Mouse (Mus musculus): ENCODE measurements around the gene Krba1. TPM values are rescaled to one million over a fixed set of nuclear protein-coding genes. Genes with fewer than 3 reads are reported as not detected.

Krba1 gene
- total RNA-seq, 2 experiments from 2014 or later, result 32.5 to 40.1 TPM

DNA sequence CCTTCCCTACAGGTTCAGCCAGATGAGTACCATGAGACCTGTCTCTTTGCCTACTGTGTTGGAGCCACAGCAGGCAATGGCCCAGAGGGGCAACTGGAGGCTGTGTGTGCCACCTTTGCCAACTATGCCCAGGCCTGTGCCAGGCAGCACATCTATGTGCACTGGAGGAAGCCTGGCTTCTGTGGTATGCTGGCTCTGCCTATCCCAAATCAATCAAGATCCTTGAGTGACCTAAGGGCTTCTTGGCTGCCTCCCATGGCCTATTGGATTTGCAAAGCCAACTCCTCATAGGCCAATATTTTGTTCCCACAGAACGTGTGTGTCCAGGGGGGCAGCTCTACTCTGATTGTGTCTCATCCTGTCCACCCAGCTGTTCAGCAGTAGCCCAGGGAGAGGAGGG is 56.8 kb downstream of the Krba1 start:
- DNase-seq, result no peak

DNA sequence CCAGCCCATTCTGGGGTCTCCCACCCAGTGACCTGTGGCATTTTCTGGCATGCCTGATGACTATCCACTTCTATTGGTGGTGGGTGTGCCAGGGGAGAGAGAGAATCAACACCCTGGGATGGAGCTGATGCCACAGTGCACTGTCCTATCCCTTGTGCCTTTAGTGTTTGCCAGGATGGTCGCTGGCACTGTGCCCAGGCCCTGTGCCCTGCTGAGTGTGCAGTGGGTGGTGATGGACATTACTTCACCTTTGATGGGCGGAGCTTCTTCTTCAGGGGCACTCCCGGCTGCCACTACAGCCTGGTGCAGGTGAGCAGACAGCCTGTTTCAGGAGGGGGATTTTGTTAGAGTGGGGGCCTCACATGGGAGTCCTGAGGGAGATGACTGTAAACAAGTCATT is 57.4 kb downstream of the Krba1 start:
- DNase-seq, result no peak

DNA sequence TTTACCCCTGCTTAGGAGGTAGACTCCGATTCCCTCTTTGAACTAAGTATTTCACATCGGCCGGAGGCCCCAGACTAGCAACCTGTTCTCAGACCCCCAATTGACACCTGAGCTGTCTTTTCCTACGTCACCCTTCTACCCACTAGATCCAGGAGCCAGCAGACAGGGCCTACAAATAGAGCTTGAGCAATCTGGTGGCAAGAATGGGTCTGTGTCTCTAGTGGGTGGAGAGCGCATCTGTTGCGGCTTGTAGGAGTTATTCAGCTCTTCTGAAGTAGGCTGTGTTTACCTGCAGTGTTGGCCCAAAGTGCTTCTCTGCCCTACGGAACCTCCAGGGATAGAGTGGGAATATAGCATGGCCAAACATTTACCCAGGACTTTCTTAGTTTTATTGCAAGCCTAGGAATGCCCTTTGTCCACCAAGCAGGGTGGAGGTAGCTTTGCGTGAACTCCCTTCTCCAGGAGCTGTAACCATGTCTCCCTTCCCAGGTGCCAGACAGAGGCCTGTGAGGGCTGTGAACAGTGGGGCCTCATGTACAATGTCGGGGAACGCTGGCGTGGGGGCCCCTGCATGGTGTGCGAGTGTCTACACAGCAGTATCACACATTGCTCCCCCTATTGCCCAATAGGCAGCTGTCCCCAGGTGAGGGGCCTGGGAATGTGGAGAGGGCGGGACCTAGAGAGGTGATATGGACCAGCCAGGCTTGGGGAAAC is 69.7 kb downstream of the Krba1 start:
- DNase-seq, result no peak

DNA sequence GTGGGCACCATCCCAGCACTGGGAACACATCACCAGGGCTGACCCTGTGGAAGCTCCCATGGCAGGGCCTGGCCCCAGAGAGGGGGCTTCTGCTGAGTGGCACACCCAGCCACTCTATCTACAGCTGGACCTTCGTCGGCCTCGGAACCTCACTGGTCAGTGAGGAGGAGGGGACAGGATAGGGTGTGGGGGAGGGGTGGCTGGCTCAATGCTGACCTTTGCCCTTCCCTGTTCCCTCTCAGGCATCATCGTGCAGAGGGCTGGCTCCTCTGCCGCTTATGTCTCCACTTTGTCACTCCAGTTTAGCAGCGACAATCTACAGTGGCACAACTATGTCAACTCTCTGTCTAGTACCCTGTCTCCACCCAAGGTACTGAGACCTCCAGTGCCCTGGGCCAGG is 71.3 kb downstream of the Krba1 start:
- no peak for DNase-seq

DNA sequence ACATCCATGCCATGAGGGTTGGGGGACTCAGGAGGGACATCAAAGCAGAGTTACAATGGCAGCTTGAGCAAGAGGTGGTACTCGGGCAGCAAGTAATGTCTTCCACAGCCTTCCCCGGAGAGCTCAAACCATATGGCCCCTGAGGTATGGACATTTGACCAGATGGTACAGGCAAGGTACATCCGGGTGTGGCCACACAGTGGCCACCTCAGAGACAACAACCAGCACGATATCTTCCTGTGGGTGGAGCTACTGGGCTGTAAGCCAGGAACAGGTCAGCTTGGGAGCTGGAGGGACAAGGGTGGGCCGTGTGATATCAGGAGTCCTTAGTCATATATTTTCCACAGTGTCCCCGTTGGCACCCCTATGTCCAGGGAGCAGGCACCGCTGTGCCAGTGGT is 72.1 kb downstream of the Krba1 start:
- no peak for DNase-seq

Small RNA genes lying within 50 kb of the gene (microRNA-seq; reads per million reads assigned to microRNA genes)
- 0 reads per million in 2 experiments for gene Gm24325

Other genes starting within 250 kb of the Krba1 start
- gene Zfp467, start 50.2 kb downstream of the Krba1 start, total RNA-seq (2021), result 10 to 100 TPM; 17.1 to 25.9 TPM
- under 1 TPM; 0.38 to 0.64 TPM for gene Sspo, start 52.6 kb downstream of the Krba1 start, total RNA-seq (2021)
- 10 to 100 TPM; 14.0 to 16.4 TPM for gene Atp6v0e2, start 142.0 kb downstream of the Krba1 start, total RNA-seq (2021)
- gene Lrrc61, start 159.2 kb downstream of the Krba1 start, total RNA-seq (2021), result 1 to 10 TPM; 7.5 to 9.1 TPM
- 10 to 100 TPM; 69.3 to 70.3 TPM for gene Rarres2, start 177.2 kb downstream of the Krba1 start, total RNA-seq (2021)
- not detected for gene Gm45021, start 194.0 kb downstream of the Krba1 start, total RNA-seq (2021)
- 10 to 100 TPM; 30.4 to 31.2 TPM for gene Repin1, start 198.3 kb downstream of the Krba1 start, total RNA-seq (2021)
- gene Gm44965, start 198.4 kb downstream of the Krba1 start, total RNA-seq (2021), result not detected
- gene Zfp775, start 206.5 kb downstream of the Krba1 start, total RNA-seq (2021), result 1 to 10 TPM; 4.0 to 5.4 TPM
- under 1 TPM; 0.41 to 0.50 TPM for gene AI854703, start 231.2 kb downstream of the Krba1 start, total RNA-seq (2021)